Mouse (Mus musculus): ENCODE data around the gene Irf8.

DNA sequence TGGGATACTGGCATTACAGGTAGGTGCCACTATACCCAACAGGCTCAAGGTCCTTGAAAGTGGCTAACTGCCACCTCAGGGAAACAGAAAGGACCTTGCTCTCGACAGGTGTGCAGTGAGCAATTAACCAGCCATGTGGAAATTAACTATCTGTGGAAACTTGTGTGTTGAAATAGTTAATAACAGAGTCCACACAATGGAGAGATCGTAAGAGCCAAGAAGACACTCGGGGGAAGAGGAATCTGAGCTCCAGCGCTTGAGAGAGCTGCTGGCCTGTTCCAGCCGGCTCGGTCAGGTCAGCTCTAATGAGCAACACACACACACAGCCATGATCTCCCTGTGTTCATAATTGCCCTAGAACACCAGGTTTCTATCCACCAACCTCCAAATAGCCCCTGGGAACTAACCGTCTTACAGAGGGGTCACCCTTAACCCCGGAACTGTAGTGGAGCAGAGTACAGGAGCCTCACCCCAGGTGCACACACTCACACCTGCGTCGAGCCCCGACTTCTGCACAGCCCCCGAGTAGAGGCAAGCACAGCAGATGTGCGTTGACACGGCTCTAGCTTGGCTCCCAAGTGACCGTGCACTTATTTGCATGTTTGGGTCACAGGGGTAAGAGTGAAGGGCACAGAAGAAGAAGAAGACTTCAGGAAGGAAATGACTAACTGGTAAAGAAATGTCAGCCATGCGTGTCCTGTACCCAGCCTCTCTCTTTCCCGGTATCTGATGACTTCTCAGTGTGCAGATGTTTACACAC is 11.2 kb upstream of the Irf8 start:
- TF ChIP-seq GATA1 (IDR thresholded peaks at IDR 0.05; ENCODE audit: low read length): no peak
- no peak for TF ChIP-seq TAL1 (IDR thresholded peaks at IDR 0.05; ENCODE audit: low read length)
